Mouse (Mus musculus) granulocyte monocyte progenitor cell, adult 5-6 weeks (primary cell): ENCODE results near the gene Teddm2. TPM values are rescaled to one million over a fixed set of nuclear protein-coding genes. Genes with fewer than 3 reads are reported as not detected.
"Not testable (repeated sequence)": the region's sequence is repeated elsewhere in the genome, so short reads cannot be mapped to it uniquely, and the experiment has no call there.

Experiments used
- ATAC-seq: replicated peaks from 2 replicates; pipeline ENCODE4 v1.8.0; 2016; ENCODE audit warnings: mild to moderate bottlenecking, moderate TSS enrichment, inconsistent platforms; ENCODE audit not compliant: poor library complexity, severe bottlenecking
- total RNA-seq, 2 experiments: library from RNA; stranded (forward) in 1 of 2; stranded (reverse) in 1 of 2; fragments of 200-712, 200-1000 nt in 1 of 2; fragments of >200 nt in 1 of 2; fragmentation: Nextera tagmentation in 1 of 2; gene quantifications; 2 replicates each; pipeline ENCODE4 v1.2.3; 2014 to 2017

The Teddm2 gene
- total RNA-seq, 2 experiments from 2014 or later: not detected

DNA sequence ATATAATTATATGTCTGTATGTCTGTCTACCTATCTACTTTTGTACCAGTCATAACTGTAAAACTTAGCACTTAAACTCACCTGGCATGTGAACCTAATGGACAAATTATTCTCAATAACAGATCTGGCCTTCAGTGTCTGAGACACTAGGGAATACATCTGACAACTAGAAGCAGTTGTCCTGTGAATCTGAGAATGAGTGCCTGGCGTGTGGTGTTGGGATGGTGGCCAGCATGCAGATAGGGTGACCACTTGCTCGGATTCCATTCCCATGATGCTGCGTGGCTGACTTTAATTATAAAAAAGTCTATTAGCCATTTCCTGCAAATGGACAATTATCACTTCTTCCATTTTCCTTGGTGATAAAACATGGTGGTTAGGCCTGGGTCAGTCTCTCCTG is 5.9 kb upstream of the Teddm2 start:
- no peak for ATAC-seq

DNA sequence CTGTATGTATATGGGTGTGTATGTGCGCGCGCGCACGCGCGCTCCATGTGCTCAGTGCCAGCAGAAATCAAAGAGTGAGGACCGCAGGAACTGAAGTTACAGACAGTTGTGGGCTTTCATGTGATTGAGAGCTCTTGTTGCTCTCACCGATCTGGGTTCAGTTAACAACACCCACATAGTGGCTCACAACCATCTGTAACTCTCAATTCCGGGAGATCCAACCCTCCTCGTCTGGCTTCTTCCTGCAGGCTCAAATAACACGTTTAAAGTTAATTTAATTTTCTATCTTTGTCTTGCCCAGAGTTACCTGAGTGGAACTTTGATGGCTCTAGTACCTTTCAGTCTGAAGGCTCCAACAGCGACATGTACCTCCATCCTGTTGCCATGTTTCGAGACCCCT is 4.2 kb upstream of the Teddm2 start:
- no peak for ATAC-seq

DNA sequence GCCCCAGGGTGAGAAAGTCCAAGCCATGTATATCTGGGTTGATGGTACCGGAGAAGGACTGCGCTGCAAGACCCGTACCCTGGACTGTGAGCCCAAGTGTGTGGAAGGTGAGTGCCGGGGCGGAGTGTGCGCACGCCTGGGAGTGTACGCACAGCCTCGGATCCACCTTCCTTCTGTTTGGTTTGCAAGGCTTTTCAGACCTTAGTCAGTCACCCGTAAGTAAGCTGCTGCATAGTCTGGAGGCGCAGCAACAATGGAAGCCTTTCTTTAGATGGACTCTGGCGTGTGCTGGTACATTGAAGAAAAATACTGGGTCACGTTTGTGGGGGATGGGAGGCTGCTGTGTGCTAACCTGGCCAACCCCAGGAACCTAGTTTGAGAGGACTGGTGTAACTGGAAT is 3.0 kb upstream of the Teddm2 start:
- no peak for ATAC-seq

DNA sequence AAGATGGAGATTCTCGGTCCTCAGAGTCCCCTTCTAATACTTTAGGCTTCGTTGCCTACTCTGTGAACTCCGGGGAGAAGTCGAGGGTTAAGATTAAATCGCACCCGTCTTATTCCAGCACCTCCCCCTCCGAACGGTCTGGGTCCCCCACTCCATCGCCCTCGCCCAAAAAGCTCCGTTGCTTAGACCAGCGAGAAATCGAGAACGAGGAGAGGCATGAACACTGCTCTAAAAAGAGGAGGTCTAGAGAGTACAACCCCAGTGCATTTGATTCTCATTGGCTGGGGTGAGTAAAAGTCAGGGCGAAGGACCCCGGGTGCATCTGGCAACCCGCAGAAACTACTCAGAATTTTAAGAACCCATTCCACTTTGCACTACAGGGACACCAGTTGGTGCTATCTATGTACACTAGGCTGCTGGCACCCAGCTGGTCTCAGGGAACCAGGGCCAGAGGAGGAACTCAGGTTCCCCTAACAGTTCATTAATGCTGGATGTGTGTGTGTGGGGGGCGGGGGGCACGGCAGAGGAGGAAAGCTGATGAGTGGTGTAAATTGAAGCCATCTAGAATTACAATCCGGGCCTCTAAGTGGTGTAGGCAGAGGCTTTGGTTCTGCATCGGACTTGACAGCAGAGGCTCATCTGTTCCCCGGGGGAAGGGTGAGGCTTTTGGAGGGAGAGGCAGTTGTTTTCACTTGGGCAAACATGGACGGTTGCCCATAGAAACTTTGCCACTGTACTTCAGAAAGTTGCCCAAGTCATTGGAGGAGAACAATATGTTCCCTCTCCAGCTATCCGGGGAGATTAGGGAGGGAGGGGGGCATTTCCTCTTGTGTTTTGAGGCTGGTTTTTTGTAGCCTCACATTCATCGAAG is 1.1 kb upstream of the Teddm2 start:
- ATAC-seq: peak; percentile 23

DNA sequence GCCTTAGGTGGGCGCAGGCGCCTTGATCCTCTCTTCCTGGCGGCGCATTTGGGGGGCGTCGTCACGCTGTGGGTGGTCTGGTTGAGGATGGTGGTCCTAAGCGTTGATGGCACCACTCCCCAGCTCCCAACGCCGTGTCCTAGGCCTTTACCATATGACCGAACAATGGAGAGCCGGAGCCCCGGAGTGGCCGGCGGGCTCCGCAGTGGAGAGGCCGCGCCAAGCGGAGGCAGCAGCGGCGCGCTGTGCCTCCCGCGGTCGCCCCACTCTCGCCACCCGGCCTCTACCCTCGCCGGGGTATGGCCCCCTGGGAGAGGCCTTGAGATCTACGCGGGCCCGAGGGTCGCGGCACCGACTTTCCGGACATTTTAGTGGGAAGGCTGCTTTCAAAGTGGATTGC is 353 bp upstream of the Teddm2 start:
- peak; percentile 15 for ATAC-seq

DNA sequence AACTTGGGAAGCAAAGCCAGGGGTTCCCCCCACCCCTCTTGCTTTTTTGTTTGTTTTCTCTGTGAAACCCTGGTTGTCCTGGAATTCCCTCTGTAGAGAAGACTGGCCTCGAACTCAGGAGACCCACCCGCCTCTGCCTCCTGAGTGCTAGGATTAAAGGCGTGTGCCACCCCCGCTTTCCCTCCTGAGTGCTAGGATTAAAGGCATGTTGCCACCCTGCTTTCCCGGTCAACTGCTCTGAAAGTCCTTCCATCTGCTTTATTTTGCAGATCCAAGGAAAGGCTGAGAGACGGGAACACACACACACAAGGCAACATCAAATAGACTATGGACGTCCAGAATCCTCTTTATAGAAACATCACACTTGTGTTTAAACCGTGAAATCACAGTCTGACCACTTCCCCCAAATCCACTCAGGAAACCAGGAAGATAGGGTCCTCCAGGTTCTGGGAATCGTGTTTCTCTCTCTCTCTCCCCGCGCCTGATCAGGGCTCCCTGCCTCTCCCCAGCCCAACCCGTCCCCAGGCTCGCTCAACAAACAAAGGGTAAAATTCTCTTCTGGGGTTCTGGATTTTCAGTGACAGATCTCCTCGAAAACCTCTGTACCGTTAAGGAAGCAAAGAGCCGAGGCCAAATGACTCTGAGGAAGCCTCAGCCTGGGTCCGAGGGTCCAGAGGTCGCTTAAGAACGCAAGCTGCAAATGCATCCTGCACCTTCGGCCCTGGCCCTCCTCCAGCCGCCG is 868 bp downstream of the Teddm2 start:
- no peak for ATAC-seq

DNA sequence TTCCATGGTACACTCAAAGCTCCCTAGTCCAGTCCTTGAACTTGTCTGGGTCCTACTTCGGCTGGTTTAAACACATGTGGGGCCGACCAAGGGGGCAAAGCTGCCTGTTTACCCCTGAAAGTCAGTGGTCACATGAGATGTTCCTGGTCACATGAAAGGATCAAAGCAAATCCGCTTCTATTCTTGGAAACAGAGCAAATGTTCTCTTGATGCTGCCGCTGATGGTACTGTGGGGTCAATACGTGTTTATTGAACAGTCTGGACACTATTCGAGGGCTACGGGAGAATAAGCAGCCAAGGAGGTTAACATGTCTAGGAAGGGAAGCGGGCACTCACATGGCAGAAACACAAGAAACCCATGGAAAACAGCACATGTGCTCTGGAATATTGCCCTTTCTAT is 2.8 kb downstream of the Teddm2 start:
- ATAC-seq: no peak

DNA sequence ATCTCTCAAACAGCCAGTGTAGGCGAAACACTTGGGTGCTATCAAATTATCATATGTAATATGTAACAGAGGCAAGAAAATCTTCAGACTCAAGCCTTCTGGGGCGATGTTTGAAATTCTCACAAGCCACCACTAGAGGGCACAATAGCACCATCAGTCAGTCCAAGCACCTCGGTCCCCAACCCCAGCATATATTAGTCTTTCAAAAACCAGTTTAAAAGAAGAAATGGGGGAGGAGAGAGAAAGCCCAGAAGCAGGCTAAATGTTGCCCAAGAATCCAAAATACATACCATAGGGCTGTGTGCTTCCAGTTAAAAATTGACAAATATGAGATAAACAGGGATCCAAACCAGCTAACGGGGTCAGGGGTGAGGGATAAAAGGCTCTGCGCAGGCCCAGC is 5.0 kb downstream of the Teddm2 start:
- peak; percentile 38 for ATAC-seq

DNA sequence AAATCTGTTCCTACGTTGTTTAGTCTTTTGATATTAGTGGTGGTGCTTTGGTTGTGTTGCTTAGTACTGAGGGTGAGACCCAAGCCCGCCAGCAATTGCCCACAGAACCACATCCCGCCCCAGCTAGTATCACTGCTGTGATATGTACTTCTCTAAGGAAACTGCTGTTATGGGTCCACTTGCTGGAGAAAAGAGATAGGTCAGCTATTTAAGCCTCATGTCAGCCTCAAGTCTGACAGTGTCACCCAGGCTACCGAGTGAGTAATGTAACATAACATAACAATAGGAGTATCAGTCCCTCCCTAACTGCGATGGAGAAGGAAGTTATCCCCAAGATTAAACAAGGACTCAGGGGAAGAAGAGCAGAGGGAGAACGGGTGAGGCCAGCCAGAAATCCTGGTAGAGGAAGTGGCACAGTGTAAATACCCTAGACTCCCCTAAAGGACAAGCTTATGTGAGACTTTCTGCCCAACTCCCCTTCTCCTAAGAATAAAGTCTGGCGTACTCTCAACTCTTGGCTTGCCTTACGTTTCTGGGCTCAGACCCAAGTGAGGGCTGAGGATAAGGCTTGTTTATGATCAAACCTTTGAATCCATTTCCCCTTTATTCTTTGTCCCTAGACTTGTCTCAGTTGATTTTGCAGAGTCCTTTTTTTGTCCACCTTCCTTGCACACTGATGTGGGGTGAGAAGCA is 5.7 kb downstream of the Teddm2 start:
- no peak for ATAC-seq

DNA sequence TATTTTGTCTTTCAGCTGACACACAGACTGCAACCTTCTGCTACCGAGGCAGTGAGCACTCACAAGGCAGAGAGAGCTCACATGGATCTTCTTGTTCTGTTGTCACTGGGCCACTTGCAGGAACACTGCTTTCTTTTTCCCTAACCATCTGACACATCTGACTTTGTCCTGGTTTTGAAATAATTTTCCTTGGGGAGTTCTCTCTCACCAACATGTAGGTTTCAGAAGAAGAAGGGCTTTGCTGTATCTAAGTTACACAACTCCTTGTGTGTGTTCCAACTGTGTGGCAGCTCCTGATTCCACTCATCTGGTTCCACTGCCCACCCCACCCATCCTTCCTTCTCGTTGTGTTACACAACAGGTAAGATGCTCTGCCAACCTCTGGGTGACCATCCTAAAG is 6.3 kb downstream of the Teddm2 start:
- ATAC-seq: no peak

DNA sequence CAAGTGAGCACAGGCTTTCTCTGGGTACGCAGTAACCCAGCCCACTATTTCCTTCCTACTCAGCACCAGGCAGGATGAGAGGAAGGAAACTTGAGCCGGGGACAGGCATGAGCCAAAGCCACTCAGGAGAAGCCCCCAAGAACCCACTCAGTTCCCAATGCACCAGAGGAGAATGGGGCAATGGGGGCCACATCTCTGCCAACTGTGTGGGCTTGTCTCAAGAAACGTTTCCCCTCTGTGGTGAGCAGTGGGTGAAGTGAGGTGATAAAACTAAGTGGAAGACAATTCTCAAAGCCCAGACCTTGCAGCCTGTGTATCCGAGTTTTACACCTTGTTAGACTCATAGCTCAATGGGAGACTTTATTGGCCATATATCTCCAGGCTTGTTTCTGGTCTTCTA is 8.6 kb downstream of the Teddm2 start, which contains the start of gene Teddm1a:
Gene Teddm1a (plus strand): TSS at position 301 of the 400 bp plus-strand sequence.
- no peak for ATAC-seq

DNA sequence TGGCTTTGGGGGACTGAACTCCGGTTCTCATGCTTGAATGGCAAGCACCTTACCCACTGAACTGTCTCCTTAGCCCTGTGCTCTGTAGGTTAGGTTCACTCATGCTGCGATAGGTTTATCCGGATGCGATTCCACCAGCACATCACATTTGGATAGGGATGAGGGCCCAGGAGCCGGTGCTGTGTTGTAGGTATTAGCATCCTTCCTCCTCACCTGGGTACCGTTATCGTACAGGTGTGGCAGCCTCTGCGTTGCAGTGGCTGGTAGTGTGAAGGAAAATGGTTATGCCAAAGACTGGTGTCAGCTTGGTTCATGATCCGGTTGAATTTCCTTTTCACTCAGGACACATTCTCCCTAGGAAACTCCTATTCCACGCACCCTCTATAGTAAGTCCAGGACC is 9.9 kb downstream of the Teddm2 start:
- no peak for ATAC-seq

DNA sequence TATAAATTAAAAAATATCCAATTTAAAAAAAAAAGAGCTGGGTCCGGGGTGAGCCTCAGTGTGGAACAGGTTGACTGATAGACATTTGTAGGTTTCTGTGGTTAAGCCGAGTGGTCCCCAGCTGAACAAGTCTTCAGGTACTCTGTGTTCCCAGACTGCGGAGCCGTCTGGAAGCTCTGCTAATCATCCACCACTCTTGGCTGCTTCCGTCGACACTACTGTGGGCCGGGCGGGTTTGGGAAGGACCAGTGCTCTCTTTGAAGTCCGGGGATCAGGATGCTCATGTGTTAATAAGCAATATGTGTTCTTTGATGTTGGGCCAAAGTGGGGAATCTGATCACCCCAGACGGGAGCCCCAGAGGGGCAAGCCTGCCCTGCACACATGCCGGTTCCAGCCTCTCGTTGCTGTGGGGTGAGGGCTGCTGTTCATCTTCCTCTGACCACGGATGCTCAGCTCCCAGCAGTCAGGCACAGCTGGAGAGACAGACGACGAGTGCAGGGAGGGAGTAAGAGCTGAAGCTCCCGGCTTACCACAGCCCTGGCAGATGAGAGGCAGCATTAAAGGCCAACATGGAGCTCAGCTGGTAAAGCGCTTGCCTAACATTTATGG is 13.9 kb downstream of the Teddm2 start:
- ATAC-seq: no peak

DNA sequence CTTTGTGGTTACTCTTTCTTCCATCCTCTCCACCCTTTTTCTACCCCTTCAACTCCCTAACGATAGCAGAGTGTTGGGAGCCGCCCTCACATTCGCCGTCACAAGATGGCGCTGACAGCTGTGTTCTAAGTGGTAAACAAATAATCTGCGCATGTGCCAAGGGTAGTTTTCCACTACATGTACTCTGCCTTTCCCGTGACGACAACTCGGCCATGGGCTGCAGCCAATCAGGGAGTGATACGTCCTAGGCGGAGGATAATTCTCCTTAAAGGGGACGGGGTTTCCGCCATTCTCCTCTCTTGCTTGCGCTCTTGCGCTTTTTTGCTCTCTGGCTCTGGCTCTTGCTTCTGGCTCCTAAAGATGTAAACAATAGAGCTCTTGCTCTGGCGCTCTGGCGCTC is 19.6 kb downstream of the Teddm2 start:
- not testable (repeated sequence) for ATAC-seq

DNA sequence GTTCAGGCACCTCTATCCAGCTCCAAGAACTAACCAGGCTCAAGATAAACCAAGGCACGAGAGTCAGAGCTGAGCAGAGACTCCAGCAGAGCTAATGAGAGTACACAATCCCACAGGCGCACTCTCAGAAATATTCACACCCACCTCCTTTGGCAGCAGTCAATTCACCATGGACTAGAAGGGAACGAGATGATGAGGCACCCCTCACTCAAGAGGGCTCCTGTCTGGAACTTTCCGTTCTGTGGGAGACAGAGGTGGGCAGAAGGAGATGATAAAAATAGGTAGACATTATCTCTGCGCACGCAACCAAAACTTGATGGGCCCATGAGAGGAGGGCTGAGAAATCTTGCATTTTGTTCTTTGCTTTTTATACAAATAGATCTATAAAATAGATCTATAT is 26.0 kb downstream of the Teddm2 start, which contains the start of gene Teddm1b:
Gene Teddm1b (plus strand): TSS at position 301 of the 400 bp plus-strand sequence.
- no peak for ATAC-seq

DNA sequence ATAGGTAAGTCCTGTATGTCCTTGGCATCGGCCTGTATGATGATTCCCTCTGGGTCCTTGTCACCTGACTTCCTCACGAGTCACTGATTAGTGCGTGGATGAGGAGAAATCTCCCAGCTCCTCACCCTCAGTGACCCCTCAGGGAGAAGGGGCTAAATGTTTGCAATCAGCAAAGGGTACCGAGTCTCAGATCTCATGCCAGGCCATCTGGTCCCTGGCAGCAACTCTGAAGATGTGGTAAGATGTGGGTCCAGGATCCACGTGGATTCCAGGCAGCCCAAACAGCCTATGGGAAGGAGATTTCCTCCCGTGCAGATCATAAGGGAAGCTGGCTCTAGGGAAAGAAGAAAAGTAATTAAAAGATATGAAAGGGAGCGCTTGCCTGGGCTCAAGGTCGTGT is 44.1 kb downstream of the Teddm2 start:
- ATAC-seq: no peak

DNA sequence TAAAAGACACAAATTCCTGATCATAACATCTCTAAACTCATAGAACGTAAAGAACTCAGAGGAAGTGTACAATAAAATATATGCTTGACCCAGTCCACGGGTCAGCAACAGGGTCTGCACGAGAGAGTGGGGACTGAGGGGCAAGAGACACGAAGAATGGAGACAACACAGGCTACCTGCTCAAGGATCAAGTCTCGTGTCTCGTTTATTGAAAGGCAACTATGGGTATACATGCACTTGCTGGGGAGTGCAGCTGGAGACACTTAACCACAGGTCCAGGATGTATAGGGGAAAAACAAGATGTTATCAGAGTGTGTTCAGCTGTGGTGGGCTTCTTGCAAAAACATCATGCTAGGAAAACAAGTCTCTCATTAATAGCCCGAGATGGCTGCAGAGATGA is 47.3 kb downstream of the Teddm2 start:
- ATAC-seq: not testable (repeated sequence)

DNA sequence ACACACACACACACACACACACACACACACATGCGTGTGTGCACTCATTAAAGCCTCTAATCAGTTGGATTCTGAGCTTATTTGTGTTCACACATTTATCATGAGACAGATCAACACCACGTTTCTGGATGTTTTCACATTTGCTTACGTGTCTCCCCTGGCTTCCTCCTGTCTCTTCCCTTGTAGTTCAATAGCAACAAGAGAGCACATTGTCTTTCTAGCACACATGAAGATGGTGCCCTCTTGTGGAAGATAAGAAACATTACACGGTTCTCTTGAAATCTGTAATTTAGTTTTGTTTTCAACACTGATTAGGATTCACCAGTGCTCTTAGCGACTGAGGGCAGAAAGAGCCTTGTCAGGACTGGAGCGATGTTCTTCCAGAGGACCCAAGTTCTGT is 53.2 kb downstream of the Teddm2 start:
- peak; percentile 81 for ATAC-seq

DNA sequence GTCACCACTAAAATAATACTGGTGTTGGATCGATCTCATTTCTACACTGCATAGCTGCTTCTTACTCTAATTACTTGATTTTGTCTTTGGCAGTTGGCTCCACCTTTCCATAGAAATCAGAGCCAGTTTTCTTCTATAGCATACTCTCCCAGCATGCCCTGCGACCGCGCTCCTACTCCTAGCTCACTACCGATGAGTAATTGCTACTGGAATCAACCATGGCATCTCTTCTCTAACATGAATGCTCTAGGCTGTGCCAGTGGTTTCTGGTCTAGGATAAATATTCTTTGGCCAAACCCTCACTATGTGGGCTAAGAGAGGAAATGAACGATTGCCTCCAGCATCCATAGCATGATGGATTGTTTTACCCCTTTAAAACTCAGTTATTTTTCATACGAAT is 53.6 kb downstream of the Teddm2 start:
- ATAC-seq: no peak

DNA sequence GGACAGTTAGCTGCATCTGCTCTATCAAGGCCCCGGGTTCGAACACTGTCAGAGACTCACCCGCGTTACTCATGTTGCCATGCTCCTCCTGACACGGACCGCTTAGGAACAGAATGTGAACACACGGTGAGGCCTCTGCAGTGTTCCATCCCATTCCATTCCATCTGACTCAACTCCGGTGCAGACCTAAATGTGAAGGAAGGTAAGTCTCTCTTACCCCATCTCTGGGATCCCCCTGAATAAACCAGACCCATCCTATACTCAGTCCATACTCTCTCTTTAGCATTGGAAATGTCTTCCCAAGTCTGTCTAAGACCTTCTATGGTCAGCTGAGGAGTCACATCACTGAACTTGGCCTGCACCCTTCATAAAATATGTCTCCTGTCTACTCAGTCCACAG is 56.0 kb downstream of the Teddm2 start, which contains the start of gene Rgsl1:
Gene Rgsl1 (minus strand): TSS at position 101 of the 400 bp plus-strand sequence.
- ATAC-seq: no peak
